Mouse (Mus musculus) ES-E14 (cell line): ENCODE results near the gene Sdhc. TPM values are rescaled to one million over a fixed set of nuclear protein-coding genes. Genes with fewer than 3 reads are reported as not detected.

Source experiments
- DNase-seq: peaks from one replicate; pipeline ENCODE4 v3.0.0-alpha.2; 2013; ENCODE audit warnings: low read depth, low spot score
- H3K27ac ChIP-seq: 2 replicates; pipeline ENCODE4 v1.5.1; 2012; ENCODE audit warnings: low read depth, mild to moderate bottlenecking, low read length, moderate library complexity, mixed read lengths; ENCODE audit not compliant: poor library complexity, insufficient read depth, severe bottlenecking
- H3K36me3 ChIP-seq: 2 replicates; pipeline ENCODE4 v1.6.1; 2012; ENCODE audit warnings: mild to moderate bottlenecking, low read length, moderate library complexity, mixed read lengths; ENCODE audit not compliant: control insufficient read depth, poor library complexity, insufficient read depth, severe bottlenecking
- H3K4me1 ChIP-seq, 2 experiments: fragments of 150-350 bp in 1 of 2; sonication (generic) in 1 of 2; 2 replicates each; pipeline ENCODE4 v1.6.1; 2012; ENCODE audit warnings: low read length in 2 of 2, mild to moderate bottlenecking in 1 of 2, mixed read lengths in 1 of 2; ENCODE audit not compliant: control insufficient read depth in 2 of 2, insufficient read depth in 2 of 2, poor library complexity in 1 of 2
- H3K4me3 ChIP-seq, 2 experiments: fragments of 150-350 bp in 1 of 2; sonication (generic) in 1 of 2; 2 replicates each; pipeline ENCODE4 v1.5.1; 2012; ENCODE audit warnings: low read length in 2 of 2, low read depth in 1 of 2, mild to moderate bottlenecking in 1 of 2, mixed read lengths in 1 of 2; ENCODE audit not compliant: insufficient read depth in 1 of 2, poor library complexity in 1 of 2, severe bottlenecking in 1 of 2
- H3K9ac ChIP-seq: 2 replicates; pipeline ENCODE4 v1.6.1; 2012; ENCODE audit warnings: low read depth, mild to moderate bottlenecking, low read length, mixed read lengths; ENCODE audit not compliant: poor library complexity, insufficient read depth, severe bottlenecking
- H3K9me3 ChIP-seq: fragments of 150-350 bp; sonication (generic); 2 replicates; pipeline ENCODE4 v1.6.1; 2012; ENCODE audit warnings: low read depth, mild to moderate bottlenecking, low read length; ENCODE audit not compliant: control insufficient read depth, insufficient read depth
- CHD2 ChIP-seq: IDR thresholded peaks from 2 replicates; pipeline ENCODE4 v1.6.1; 2014; ENCODE audit warnings: mild to moderate bottlenecking, low read depth, low read length, inconsistent platforms
- HCFC1 ChIP-seq: IDR thresholded peaks from 2 replicates; pipeline ENCODE4 v1.6.1; 2012; ENCODE audit warnings: low read length, inconsistent platforms, borderline replicate concordance; ENCODE audit not compliant: insufficient read depth
- MAFK ChIP-seq: IDR thresholded peaks from 2 replicates; pipeline ENCODE4 v1.6.1; 2014; ENCODE audit warnings: mild to moderate bottlenecking, low read depth, low read length, inconsistent platforms; ENCODE audit not compliant: insufficient read depth
- ZC3H11A ChIP-seq: IDR thresholded peaks from 2 replicates; pipeline ENCODE4 v1.6.1; 2012; ENCODE audit warnings: low read depth, mild to moderate bottlenecking, inconsistent platforms, low read length, borderline replicate concordance
- ZNF384 ChIP-seq: IDR thresholded peaks from 2 replicates; pipeline ENCODE4 v1.6.1; 2012; ENCODE audit warnings: low read depth, low read length, inconsistent platforms
- in situ Hi-C, 2 experiments: fragments of 600-800 bp; cut with MboI; formaldehyde crosslinking; loops; one replicate each; pipeline ENCODE4 v1.15.1; 2025; ENCODE audit warnings: low sequenced_read_pairs in 2 of 2, inconsistent platforms in 1 of 2; ENCODE audit not compliant: unreplicated experiment in 2 of 2
- total RNA-seq: library from RNA; depleted of rRNA; stranded (reverse); fragments of 300-350 nt; gene quantifications from 2 replicates; pipeline ENCODE4 v1.2.3, GENCODE M21; 2012

Gene Sdhc
- total RNA-seq, 1 experiment: 55.0 TPM

- Histone ChIP-seq H3K27ac (no peak overlapping the region), H3K4me3 (no peak overlapping the region), H3K4me1 (peaks cover 5 to 14% of the 10 kb centered on the region in 2 experiments), H3K9me3 (no peaks in the 10 kb centered on the region), H3K36me3 (no peaks in the 10 kb centered on the region), H3K9ac (no peak overlapping the region)
- in situ Hi-C loops: no loop called here
- DNase-seq: no peak
- no peak for TF ChIP-seq ZC3H11A
- TF ChIP-seq CHD2: no peak
- TF ChIP-seq HCFC1: no peak
- no peak for TF ChIP-seq ZNF384
- no peak for TF ChIP-seq MAFK
Measured at GRCm38 (mm10) chr1:171184314-171184713, 33.9 kb upstream of the Sdhc start.

- TF ChIP-seq HCFC1 (no peak), CHD2 (no peak), ZC3H11A (no peak)
- Histone ChIP-seq H3K4me3 (no peak overlapping the region), H3K36me3 (no peaks in the 10 kb centered on the region), H3K4me1 (peaks cover 2 to 10% of the 10 kb centered on the region in 2 experiments; a peak in 2 of 4 replicates), H3K9ac (no peak overlapping the region), H3K27ac (no peak overlapping the region), H3K9me3 (no peaks in the 10 kb centered on the region)
- no peak for DNase-seq
- in situ Hi-C loops: no loop called here
Measured at GRCm38 (mm10) chr1:171183620-171184019, 33.2 kb upstream of the Sdhc start.

GRCm38 (mm10) chr1:171183025-171183424 is 32.6 kb upstream of the Sdhc start:
- H3K27ac ChIP-seq: no peak overlapping the region
- H3K4me1 ChIP-seq: peaks cover 0 to 6% of the 10 kb centered on the region in 2 experiments; a peak in 1 of 4 replicates
- H3K9ac ChIP-seq: no peak overlapping the region
- no peak for DNase-seq
- H3K9me3 ChIP-seq: no peaks in the 10 kb centered on the region
- TF ChIP-seq MAFK: no peak
- no peak for TF ChIP-seq HCFC1
- TF ChIP-seq ZNF384: no peak
- no peak for TF ChIP-seq CHD2
- no peak for TF ChIP-seq ZC3H11A
- in situ Hi-C loops: no loop called here
- no peaks in the 10 kb centered on the region for H3K36me3 ChIP-seq
- no peak overlapping the region for H3K4me3 ChIP-seq

- no peak overlapping the region for H3K9ac ChIP-seq
- no peak for TF ChIP-seq HCFC1
- no peak for TF ChIP-seq ZNF384
- no peak for TF ChIP-seq ZC3H11A
- TF ChIP-seq CHD2: no peak
- TF ChIP-seq MAFK: no peak
- in situ Hi-C loops: no loop called here
Measured at GRCm38 (mm10) chr1:171179487-171180171, 29.2 kb upstream of the Sdhc start.

GRCm38 (mm10) chr1:171172779-171173178 is 22.4 kb upstream of the Sdhc start:
- Histone ChIP-seq H3K9ac (no peak overlapping the region), H3K4me3 (no peak overlapping the region), H3K4me1 (no peaks in the 10 kb centered on the region), H3K9me3 (no peaks in the 10 kb centered on the region), H3K36me3 (no peaks in the 10 kb centered on the region), H3K27ac (no peak overlapping the region)
- no peak for TF ChIP-seq ZNF384
- TF ChIP-seq MAFK: no peak
- no peak for TF ChIP-seq CHD2
- no peak for TF ChIP-seq ZC3H11A
- no peak for TF ChIP-seq HCFC1
- in situ Hi-C loops: no loop called here
- DNase-seq: no peak

More at GRCm38 (mm10) chr1:171179487-171180171, 29.2 kb upstream of the Sdhc start:
- no peak for DNase-seq
- no peaks in the 10 kb centered on the region for H3K4me1 ChIP-seq
- no peaks in the 10 kb centered on the region for H3K36me3 ChIP-seq
- H3K4me3 ChIP-seq: no peak overlapping the region
- H3K27ac ChIP-seq: no peak overlapping the region
- H3K9me3 ChIP-seq: no peaks in the 10 kb centered on the region
